Mouse (Mus musculus) forebrain, embryonic 13.5 days (tissue): ENCODE results near the gene Pax2. TPM values are rescaled to one million over a fixed set of nuclear protein-coding genes. Genes with fewer than 3 reads are reported as not detected.
"Not testable (repeated sequence)": the region's sequence is repeated elsewhere in the genome, so short reads cannot be mapped to it uniquely, and the experiment has no call there.

Source experiments
- ATAC-seq: fragments of 200-750 bp; cut with Nextera tagmentation; 2 replicates; pipeline ENCODE4 v1.8.0; 2017
- H3K27ac ChIP-seq: fragments of 300-500 bp; sonication (generic); 2 replicates; pipeline ENCODE4 v1.5.1; 2015; ENCODE audit warnings: inconsistent platforms, mild to moderate bottlenecking, moderate library complexity
- H3K27me3 ChIP-seq: fragments of 300-500 bp; sonication (generic); 2 replicates; pipeline ENCODE4 v1.6.1; 2015; ENCODE audit warnings: mild to moderate bottlenecking, inconsistent platforms
- H3K36me3 ChIP-seq: fragments of 300-500 bp; sonication (generic); 2 replicates; pipeline ENCODE4 v1.6.1; 2015; ENCODE audit warnings: mild to moderate bottlenecking, inconsistent platforms; ENCODE audit not compliant: poor library complexity, severe bottlenecking
- H3K4me1 ChIP-seq: fragments of 300-500 bp; sonication (generic); 2 replicates; pipeline ENCODE4 v1.6.1; 2015; ENCODE audit warnings: inconsistent platforms
- H3K4me2 ChIP-seq: fragments of 300-500 bp; sonication (generic); 2 replicates; pipeline ENCODE4 v1.6.1; 2015; ENCODE audit warnings: inconsistent platforms, mild to moderate bottlenecking, moderate library complexity
- H3K4me3 ChIP-seq: fragments of 300-500 bp; sonication (generic); 2 replicates; pipeline ENCODE4 v1.5.1; 2015; ENCODE audit warnings: mild to moderate bottlenecking, inconsistent platforms
- H3K9ac ChIP-seq: fragments of 300-500 bp; sonication (generic); 2 replicates; pipeline ENCODE4 v1.6.1; 2015; ENCODE audit warnings: mild to moderate bottlenecking, inconsistent platforms
- H3K9me3 ChIP-seq: fragments of 300-500 bp; sonication (generic); replicated peaks from 2 replicates; pipeline ENCODE4 v1.6.1; 2016; ENCODE audit warnings: inconsistent platforms
- WGBS: fragments of 180-500 bp; shearing (Covaris S2); methylation state at CpG from one replicate; pipeline ENCODE4 v1.1.7; 2015; 5-methylcytosine and 5-hydroxymethylcytosine counted together
- polyA plus RNA-seq: library from polyadenylated mRNA; unstranded; fragments of >200 nt; fragmentation: Nextera tagmentation; extraction: Ambion mirVana; gene quantifications from 2 replicates; pipeline ENCODE4 v1.2.1, GENCODE M21; 2015

Gene Pax2
- polyA plus RNA-seq, 1 experiment from 2014 or later: 0.05 TPM

DNA sequence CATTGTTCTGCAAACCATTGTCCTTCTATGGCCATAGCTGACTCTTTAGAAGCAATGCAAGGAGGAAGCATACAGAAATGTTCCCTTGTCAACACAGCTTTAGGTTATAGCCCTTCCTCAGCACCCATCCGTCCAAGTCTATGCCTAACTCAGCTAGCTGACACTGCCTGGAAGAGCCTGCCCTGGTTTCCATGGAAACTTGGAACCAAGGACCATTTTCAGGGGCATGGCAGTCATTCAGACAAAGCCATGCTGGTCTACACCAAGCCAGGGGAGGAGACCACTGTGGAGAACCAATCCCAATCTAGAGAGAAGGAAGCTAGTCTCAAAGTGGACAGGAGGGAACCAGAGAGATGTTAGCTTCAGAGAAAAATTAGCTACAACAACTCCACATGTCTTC, 77.5 kb downstream of the Pax2 start:
- H3K9me3 ChIP-seq: no peaks in the 10 kb centered on the region
- peaks cover 69% of the 10 kb centered on the region for H3K27me3 ChIP-seq
- no peak overlapping the region for H3K4me3 ChIP-seq
- no peak for ATAC-seq
- H3K27ac ChIP-seq: no peak overlapping the region
- no peak overlapping the region for H3K9ac ChIP-seq
- H3K4me2 ChIP-seq: no peak overlapping the region
- H3K4me1 ChIP-seq: peaks cover 26% of the 10 kb centered on the region
- no peaks in the 10 kb centered on the region for H3K36me3 ChIP-seq
- WGBS: 15% methylated on average over 1 of the region's 1 CpGs

DNA sequence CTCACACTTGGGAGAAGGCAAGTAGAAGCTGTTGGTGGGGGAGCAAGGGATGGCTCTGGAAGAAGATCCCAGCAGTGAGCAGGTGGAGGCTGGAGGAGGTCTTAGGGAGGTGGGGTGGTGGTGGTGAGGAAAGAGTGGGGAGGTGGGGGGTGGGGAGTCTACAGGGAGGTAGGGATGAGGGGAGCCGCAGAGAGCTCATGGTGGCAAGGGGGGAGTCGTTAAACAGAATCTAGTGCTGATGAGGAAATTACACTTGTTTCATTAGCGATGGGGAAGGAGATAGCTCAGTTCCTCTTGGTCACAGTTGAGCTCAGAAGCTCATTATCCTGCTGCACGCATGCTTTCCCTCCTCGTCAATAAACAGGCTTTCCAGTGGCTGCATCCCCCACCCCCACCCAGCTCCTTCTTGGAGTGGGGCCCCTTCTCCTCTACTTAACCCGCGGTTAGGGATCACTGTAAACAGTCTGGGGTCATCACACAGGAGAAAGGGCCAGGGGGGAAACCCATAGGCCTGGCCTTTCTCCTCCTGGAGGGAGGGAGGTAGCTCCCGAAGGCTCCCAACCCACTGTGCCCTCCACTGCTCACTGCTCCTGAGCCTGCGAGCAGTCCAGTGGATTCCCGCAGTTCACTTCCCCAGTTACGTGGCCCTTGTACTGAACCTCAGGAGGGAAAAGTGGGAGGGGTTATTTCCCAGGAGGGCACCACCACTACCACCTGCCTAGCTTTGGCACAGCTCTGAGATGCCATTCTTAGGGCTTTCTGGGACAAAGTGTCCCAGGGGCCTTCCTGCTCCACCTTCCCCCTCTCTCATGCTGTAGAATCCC, 78.6 kb downstream of the Pax2 start:
- ATAC-seq: no peak
- no peaks in the 10 kb centered on the region for H3K36me3 ChIP-seq
- peaks cover 26% of the 10 kb centered on the region for H3K4me1 ChIP-seq
- no peaks in the 10 kb centered on the region for H3K9me3 ChIP-seq
- no peak overlapping the region for H3K9ac ChIP-seq
- H3K4me3 ChIP-seq: no peak overlapping the region
- H3K4me2 ChIP-seq: no peak overlapping the region
- no peak overlapping the region for H3K27ac ChIP-seq
- WGBS: 10% methylated on average over 11 of the region's 11 CpGs
- H3K27me3 ChIP-seq: peaks cover 79% of the 10 kb centered on the region

DNA sequence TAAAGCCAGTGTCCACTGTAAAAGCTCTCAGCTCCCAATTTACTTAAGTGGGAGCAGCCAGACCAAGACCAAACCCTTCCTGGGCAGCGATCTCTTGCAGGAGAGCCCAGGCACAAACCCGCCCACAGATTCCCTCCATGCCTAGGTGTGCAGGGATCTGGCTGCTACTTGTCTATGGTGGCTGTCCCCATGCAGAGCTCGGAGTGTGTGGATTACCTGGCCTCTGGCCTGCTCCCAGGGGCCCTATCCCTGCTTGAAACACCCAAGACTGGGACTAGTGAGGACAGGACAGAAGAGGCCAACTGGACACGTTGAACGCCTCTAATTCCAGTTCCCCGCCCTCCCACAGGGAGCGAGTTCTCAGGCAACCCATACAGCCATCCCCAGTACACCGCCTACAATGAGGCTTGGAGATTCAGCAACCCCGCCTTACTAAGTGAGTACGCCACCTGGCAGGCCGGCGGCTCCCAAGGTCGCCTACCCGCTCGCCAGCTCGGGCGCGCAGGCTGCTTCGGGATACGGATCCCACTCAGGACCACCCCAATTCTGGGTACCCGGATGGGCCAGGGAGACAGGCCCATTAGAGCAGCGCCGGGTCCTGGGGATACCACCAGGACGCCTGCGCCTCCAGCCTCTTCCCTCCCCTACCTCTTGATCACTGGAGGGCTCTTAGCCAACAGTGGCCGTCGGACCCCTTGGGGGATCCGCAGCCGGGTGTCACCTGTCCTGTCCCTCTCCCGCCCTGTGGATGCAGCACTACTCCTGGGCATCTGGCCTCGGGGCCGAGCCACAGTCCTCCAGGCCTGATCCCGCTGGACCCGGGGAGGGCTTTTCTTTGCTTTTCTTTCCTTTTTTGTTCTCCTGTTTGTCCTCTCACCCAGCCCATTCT, 79.4 kb downstream of the Pax2 start:
- ATAC-seq: no peak
- peak overlapping the region; percentile 48 for H3K4me3 ChIP-seq
- H3K9me3 ChIP-seq: no peaks in the 10 kb centered on the region
- peak overlapping the region; percentile 41; the same call in 1 of the 2 replicates for H3K9ac ChIP-seq
- H3K4me1 ChIP-seq: peaks cover 26% of the 10 kb centered on the region
- 4% methylated on average over 34 of the region's 34 CpGs for WGBS
- H3K27ac ChIP-seq: no peak overlapping the region
- peaks cover 87% of the 10 kb centered on the region for H3K27me3 ChIP-seq
- H3K36me3 ChIP-seq: no peaks in the 10 kb centered on the region
- peak overlapping the region; percentile 78 for H3K4me2 ChIP-seq

DNA sequence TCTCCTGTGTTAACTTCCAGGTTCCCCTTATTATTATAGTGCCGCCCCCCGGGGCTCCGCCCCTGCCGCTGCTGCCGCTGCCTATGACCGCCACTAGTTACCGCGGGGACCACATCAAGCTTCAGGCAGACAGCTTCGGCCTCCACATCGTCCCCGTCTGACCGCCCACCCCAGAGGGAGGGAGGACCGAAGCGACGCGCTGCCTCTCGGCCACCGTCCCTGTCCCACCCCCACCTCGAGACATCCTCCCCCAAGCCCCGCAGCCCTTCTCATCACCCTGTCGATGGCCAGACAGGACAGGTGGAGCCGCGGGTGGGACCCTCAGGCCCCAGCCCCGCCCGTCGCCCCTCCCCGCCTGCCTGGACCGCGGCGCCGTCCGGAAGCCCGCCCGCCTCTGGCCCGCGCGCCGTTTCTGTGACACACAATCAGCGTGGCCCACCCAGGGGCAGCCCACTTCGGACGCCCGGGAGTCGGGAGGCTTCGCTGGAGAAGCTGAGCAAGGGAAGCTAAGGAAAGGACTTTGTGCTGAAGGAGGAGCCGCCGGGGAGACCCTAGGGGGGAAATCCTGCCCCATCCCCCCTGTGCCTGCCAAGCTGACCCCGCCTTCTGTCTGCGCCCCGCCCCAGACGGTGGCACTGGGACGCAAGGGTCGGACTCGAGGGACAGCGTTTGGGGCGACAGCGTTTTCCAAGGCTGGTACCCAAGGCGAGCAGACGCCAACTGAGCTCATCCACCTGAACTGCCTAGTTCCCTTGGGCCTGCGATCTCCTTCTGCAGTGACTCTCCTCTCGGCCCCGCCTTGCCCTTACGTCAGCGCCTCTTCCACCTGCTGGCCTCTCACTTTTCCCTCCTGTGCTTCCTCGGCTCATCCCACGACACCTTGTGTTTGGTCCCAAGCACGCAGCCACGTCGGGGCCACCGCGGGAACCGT, 80.4 kb downstream of the Pax2 start:
- Histone ChIP-seq H3K27ac (no peak overlapping the region), H3K27me3 (peaks cover 86% of the 10 kb centered on the region), H3K4me2 (peak overlapping the region; percentile 78), H3K9me3 (no peaks in the 10 kb centered on the region), H3K4me3 (peak overlapping the region; percentile 48), H3K9ac (peak overlapping the region; percentile 41), H3K36me3 (no peaks in the 10 kb centered on the region), H3K4me1 (peaks cover 26% of the 10 kb centered on the region)
- WGBS: under 1% methylated on average over 67 of the region's 71 CpGs
- peak; percentile 43; the same call in 1 of the 2 replicates for ATAC-seq

DNA sequence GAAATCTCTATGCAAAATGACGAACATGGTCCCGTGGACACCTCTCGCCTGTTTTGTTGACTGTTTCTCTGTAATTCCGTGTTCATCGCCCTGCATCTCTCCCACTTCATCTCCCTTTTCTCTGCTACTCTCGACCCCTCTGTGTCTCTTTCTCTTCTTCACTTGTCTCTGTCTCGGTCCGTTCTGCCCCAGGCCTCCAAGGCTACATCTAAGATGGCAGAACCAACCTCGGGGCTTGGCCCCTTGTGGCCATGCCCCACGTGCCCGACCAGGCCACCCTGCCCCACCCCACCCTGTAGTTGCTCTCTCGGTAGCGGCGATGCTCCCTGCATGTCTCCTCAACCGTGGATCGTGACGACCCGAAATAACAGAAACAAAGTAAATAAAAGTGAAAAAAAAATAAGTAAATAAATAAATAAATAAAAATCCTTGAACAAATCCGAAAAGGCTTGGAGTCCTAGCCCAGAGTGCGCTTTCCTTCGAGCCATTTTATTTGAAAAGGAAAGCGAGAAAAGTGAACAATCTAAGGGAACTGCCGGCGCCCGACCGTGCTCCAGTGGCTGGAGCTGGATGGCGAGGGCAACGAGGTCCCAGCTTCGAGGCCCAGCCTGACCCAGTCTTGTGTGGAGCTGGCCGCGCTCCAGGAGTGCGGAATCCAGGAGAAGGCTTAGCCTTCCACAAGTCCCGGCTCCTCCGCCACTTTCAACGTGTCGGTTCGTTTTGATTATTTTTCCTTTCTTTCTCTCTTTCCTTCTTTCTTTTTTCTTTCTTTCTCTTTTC, 81.8 kb downstream of the Pax2 start:
- no peak overlapping the region for H3K4me3 ChIP-seq
- peaks cover 75% of the 10 kb centered on the region for H3K27me3 ChIP-seq
- no peaks in the 10 kb centered on the region for H3K9me3 ChIP-seq
- peaks cover 26% of the 10 kb centered on the region for H3K4me1 ChIP-seq
- WGBS: under 1% methylated on average over 37 of the region's 37 CpGs
- H3K27ac ChIP-seq: no peak overlapping the region
- no peaks in the 10 kb centered on the region for H3K36me3 ChIP-seq
- ATAC-seq: no peak
- peak overlapping the region; percentile 78 for H3K4me2 ChIP-seq
- no peak overlapping the region for H3K9ac ChIP-seq

DNA sequence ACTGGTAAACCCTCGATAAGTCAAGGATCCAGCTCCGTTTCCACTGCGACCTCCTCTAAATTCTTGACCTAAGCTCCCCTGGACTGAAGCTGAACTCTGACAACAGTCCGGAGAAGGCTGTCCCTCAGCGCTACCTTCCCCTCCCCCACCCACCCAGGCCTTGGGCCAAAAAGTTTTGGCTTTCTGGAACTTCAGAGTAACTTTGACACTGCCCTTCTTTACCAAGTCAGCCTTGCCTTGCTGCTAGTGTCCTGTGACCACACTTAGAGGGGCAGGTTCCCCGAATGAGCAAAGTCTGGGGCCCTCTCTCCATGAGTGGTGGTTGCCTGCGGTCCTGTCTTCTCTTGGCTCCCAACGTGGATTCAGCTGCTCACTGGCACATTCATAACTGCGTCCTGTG, 82.5 kb downstream of the Pax2 start:
- ATAC-seq: no peak
- Histone ChIP-seq H3K27me3 (peaks cover 69% of the 10 kb centered on the region), H3K4me3 (no peak overlapping the region), H3K9me3 (no peaks in the 10 kb centered on the region), H3K36me3 (no peaks in the 10 kb centered on the region), H3K4me2 (no peak overlapping the region), H3K9ac (no peak overlapping the region), H3K27ac (no peak overlapping the region), H3K4me1 (peaks cover 26% of the 10 kb centered on the region)
- 13% methylated on average over 9 of the region's 9 CpGs for WGBS

DNA sequence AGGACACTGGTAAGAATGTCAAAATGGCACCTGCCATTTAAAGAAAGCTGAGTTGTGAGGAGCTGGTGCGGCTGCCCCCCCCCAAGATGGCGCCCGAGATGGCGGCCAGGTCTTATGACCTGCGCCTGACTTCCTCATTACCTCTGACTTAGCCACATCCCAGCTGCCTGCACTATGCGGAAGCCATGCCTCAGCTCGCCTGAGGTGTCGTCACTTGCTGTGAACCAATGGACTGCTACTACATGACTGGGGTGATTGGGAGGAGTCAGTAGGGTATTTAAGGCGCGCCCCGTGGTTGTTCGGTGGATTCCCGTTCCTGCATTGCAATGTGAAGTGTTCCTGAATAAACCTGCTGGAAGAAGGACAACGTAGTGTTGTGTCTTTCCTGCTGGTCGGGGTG, 86.8 kb downstream of the Pax2 start:
- not testable (repeated sequence) for H3K4me1 ChIP-seq, H3K4me3 ChIP-seq, ATAC-seq, H3K4me2 ChIP-seq, H3K9me3 ChIP-seq, H3K9ac ChIP-seq, H3K36me3 ChIP-seq, H3K27ac ChIP-seq
- WGBS: 93% methylated on average over 15 of the region's 15 CpGs
- H3K27me3 ChIP-seq: peaks cover 42% of the 10 kb centered on the region

DNA sequence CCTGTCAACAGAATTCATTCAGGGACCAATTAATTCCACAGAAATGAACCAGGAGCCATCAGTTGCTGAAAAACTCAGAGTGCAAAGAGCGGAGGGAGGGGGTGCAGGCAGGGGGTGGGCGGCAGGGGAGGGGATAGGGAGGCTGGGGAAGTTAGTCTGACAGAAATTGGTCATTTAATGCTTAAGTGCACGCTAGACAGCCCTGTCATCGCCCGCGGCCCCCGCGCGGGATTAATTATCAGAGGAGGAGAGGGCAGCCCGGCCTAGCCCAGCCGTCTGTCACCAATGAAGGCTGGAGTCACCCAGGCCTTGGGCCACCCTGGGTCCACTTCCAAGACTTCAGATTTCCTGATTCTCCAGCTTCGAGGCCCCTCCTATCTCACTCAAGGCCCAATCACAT, 93.6 kb downstream of the Pax2 start:
- WGBS: 81% methylated on average over 12 of the region's 12 CpGs
- Histone ChIP-seq H3K4me1 (no peaks in the 10 kb centered on the region), H3K27me3 (peaks cover 21% of the 10 kb centered on the region; the same call in 1 of the 2 replicates), H3K9ac (no peak overlapping the region), H3K36me3 (no peaks in the 10 kb centered on the region), H3K4me2 (no peak overlapping the region), H3K27ac (no peak overlapping the region), H3K9me3 (no peaks in the 10 kb centered on the region), H3K4me3 (no peak overlapping the region)
- no peak for ATAC-seq

DNA sequence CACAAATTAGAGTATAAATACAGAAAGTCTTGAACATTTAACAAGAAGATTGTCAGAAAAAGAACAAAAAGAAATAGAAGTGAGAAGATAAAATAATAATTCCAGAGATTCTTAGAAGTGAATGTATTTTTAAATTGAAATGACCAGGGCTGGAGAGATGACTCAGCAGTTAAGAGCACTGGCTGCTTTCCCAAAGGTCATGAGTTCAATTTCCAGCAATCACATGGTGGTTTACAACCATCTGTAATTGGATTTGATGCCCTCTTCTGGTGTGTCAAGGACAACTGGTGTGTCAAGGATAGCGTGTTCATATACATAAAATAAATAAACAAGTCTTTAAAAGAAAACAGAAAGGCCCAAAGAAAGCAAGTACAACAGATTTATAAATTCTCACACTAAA, 102.8 kb downstream of the Pax2 start:
- no peak for ATAC-seq
- 93% methylated on average over 1 of the region's 1 CpGs for WGBS

DNA sequence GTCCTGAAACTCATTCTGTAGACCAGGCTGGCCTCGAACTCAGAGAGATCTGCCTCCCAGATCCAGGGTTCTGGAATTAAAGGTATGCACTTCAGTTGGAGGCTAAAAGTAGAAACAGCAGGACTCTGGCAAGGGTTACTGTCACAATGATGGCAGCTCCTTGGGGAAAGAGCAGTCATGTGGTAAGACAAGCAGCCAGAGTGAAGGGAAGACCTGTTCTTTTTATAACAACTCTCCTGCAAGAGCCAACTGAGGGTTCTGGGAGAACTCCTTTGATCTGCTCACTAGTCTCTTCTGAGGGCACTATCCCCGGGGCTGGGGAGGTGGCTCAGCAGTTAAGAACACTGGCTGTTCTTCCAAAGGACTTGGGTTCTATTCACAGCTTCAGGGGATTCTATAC, 112.9 kb downstream of the Pax2 start:
- peaks cover 30% of the 10 kb centered on the region for H3K27me3 ChIP-seq
- H3K27ac ChIP-seq: no peak overlapping the region
- no peak overlapping the region for H3K4me3 ChIP-seq
- no peak for ATAC-seq
- H3K4me1 ChIP-seq: no peaks in the 10 kb centered on the region
- H3K9ac ChIP-seq: no peak overlapping the region
- WGBS: 70% methylated on average over 2 of the region's 2 CpGs
- H3K4me2 ChIP-seq: no peak overlapping the region
- no peaks in the 10 kb centered on the region for H3K9me3 ChIP-seq
- no peaks in the 10 kb centered on the region for H3K36me3 ChIP-seq

More for the DNA sequence above, 102.8 kb downstream of the Pax2 start:
- H3K36me3 ChIP-seq: no peaks in the 10 kb centered on the region
- no peaks in the 10 kb centered on the region for H3K4me1 ChIP-seq
- peaks cover 4% of the 10 kb centered on the region; the same call in 1 of the 2 replicates for H3K27me3 ChIP-seq
- no peak overlapping the region for H3K27ac ChIP-seq
- H3K9ac ChIP-seq: no peak overlapping the region
- 0 out of 2 replicates have a peak, but pooled peaks cover 2% of the 10 kb centered on the region for H3K9me3 ChIP-seq
- H3K4me2 ChIP-seq: no peak overlapping the region
- H3K4me3 ChIP-seq: no peak overlapping the region
